Mouse (Mus musculus): ENCODE measurements at regions not wholly inside any gene's neighbourhood (a gene's known extent, or its start where the extent isn't known, plus 50 kb on each side); places are given as distances from the start of the nearest gene placed in this dataset.

DNA sequence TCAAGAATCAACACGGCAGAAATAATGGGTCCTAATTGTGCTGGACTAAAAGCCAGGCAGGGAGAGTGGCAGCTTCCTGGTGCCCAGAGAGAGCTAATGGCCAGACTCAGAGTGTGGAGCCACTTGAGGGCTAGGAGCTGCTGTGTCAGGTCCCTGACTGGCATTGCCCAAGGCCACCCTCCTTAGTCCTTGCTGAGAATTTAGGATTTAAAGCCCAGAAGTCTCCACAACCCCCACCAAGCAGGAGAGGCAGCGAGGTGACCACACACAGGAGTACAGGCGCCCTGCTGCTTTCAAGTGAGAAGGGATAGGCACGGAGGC is 133.7 kb downstream of the Tpra1 start:
- Histone ChIP-seq H3K4me3 (replicated peaks in 1 of 3; ENCODE audit: low read depth in 2 of 3, low read length in 2 of 3, poor library complexity in 1 of 3) (no peak overlapping the region), H3K4me2 (ENCODE audit: insufficient read depth, low read depth, poor library complexity, severe bottlenecking) (no peak overlapping the region), H3K27me3 (replicated peaks) (peaks cover 55% of the 10 kb centered on the region), H3K27ac (ENCODE audit: insufficient read depth, low read depth) (no peak overlapping the region), H3K9ac (ENCODE audit: insufficient read depth, low read depth) (no peak overlapping the region), H3K4me1 (ENCODE audit: control insufficient read depth in 1 of 2, insufficient read depth in 2 of 2) (peaks cover 0 to 14% of the 10 kb centered on the region in 2 experiments; a peak in 2 of 4 replicates), H3K36me3 (replicated peaks in 1 of 2; ENCODE audit: control insufficient read depth in 1 of 2, insufficient read depth in 1 of 2, low read length in 1 of 2) (no peaks in the 10 kb centered on the region), H3K9me3 (replicated peaks; ENCODE audit: low read length) (no peaks in the 10 kb centered on the region), H3K79me2 (replicated peaks; ENCODE audit: control insufficient read depth, extremely low read depth, insufficient read depth, poor library complexity, severe bottlenecking) (no peaks in the 10 kb centered on the region)
- no peak for TF ChIP-seq CHD2 (IDR thresholded peaks at IDR 0.05; ENCODE audit: low read length)
- TF ChIP-seq HCFC1 (IDR thresholded peaks at IDR 0.05; ENCODE audit: low read depth, low read length): no peak
- dilution Hi-C loops (cut with MboI; ENCODE audit: extremely low pct_ligation_motif_present, extremely low pct_unique_long_range_greater_than_20kb, low sequenced_read_pairs) (no loop called here), in situ Hi-C loops (cut with MboI; ENCODE audit: low pct_ligation_motif_present, low pct_unique_long_range_greater_than_20kb, low sequenced_read_pairs) (no loop called here)
- no peak for DNase-seq (ENCODE audit: extremely low read depth)

DNA sequence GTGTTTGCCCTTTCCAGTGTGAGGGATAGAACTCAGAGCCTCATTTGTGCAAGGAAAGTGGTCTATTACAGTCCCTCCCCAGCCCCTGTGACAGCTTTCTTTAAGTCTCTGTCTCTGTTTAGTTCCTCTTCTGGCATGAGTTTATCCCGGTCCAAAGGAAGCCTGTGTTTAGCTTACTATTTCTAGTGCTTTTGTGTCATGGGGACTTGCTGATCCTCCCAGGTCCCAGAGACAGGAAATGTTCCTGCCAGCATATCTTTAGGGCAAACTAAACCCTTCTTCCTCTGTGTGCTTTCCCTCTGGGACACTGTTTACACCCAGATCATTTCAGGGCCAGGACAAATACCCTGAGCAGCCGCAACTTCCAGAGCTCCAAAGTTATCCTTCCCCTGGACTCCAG is 135.3 kb downstream of the Tpra1 start:
- Histone ChIP-seq H3K9ac (ENCODE audit: insufficient read depth, low read depth) (no peak overlapping the region), H3K4me2 (ENCODE audit: insufficient read depth, low read depth, poor library complexity, severe bottlenecking) (no peak overlapping the region), H3K27ac (ENCODE audit: insufficient read depth, low read depth) (no peak overlapping the region), H3K79me2 (replicated peaks; ENCODE audit: control insufficient read depth, extremely low read depth, insufficient read depth, poor library complexity, severe bottlenecking) (no peaks in the 10 kb centered on the region), H3K9me3 (replicated peaks; ENCODE audit: low read length) (no peaks in the 10 kb centered on the region), H3K4me1 (ENCODE audit: control insufficient read depth in 1 of 2, insufficient read depth in 2 of 2) (peaks cover 2 to 18% of the 10 kb centered on the region in 2 experiments), H3K27me3 (replicated peaks) (peaks cover 54% of the 10 kb centered on the region), H3K4me3 (replicated peaks in 1 of 3; ENCODE audit: low read depth in 2 of 3, low read length in 2 of 3, poor library complexity in 1 of 3) (no peak overlapping the region), H3K36me3 (replicated peaks in 1 of 2; ENCODE audit: control insufficient read depth in 1 of 2, insufficient read depth in 1 of 2, low read length in 1 of 2) (no peaks in the 10 kb centered on the region)
- in situ Hi-C loops (cut with MboI; ENCODE audit: low pct_ligation_motif_present, low pct_unique_long_range_greater_than_20kb, low sequenced_read_pairs) (no loop called here), dilution Hi-C loops (cut with MboI; ENCODE audit: extremely low pct_ligation_motif_present, extremely low pct_unique_long_range_greater_than_20kb, low sequenced_read_pairs) (no loop called here)
- no peak for DNase-seq (ENCODE audit: extremely low read depth)
- TF ChIP-seq TBP (conservative IDR thresholded peaks at IDR 0.05; ENCODE audit: low read depth, low read length): no peak
- no peak for TF ChIP-seq JUN (IDR thresholded peaks at IDR 0.05; ENCODE audit: insufficient read depth, low read depth, low read length)
- TF ChIP-seq ELF1 (IDR thresholded peaks at IDR 0.05; ENCODE audit: low read depth, low read length): no peak
- no peak for TF ChIP-seq ZC3H11A (IDR thresholded peaks at IDR 0.05; ENCODE audit: low read depth, low read length)
- no peak for TF ChIP-seq ZNF384 (IDR thresholded peaks at IDR 0.05; ENCODE audit: low read depth, low read length)
- TF ChIP-seq CHD1 (IDR thresholded peaks at IDR 0.05; ENCODE audit: low read depth, low read length): no peak
- no peak for TF ChIP-seq JUND (conservative IDR thresholded peaks at IDR 0.05; ENCODE audit: low read depth, low read length)
- TF ChIP-seq RAD21 (IDR thresholded peaks at IDR 0.05; ENCODE audit: low read depth, low read length): no peak
- TF ChIP-seq HCFC1 (IDR thresholded peaks at IDR 0.05; ENCODE audit: low read depth, low read length): no peak
- no peak for TF ChIP-seq TCF12 (IDR thresholded peaks at IDR 0.05; ENCODE audit: low read depth, low read length)

DNA sequence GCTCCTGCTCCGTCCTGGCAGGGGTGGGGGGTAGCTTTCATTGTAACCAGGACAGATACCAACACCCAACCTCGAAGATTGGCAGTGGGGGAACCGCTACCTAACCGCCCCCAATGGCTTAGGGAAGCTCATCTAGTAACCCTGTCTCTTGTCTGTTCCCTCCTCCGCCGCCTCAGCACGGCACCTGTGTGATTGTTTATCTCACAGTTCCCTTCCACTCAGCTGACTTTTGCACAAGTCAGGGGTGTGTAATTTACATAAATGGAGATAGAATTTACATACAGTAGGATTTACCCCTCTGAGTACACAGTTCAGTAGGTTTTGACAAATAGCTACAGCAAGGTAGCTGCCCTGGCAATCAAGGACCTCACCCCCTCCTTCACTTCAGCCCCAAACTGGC is 135.8 kb downstream of the Tpra1 start:
- no peak for DNase-seq (ENCODE audit: extremely low read depth)
- Histone ChIP-seq H3K4me1 (ENCODE audit: control insufficient read depth in 1 of 2, insufficient read depth in 2 of 2) (peaks cover 7 to 23% of the 10 kb centered on the region in 2 experiments), H3K27ac (ENCODE audit: insufficient read depth, low read depth) (no peak overlapping the region), H3K9ac (ENCODE audit: insufficient read depth, low read depth) (no peak overlapping the region), H3K79me2 (replicated peaks; ENCODE audit: control insufficient read depth, extremely low read depth, insufficient read depth, poor library complexity, severe bottlenecking) (no peaks in the 10 kb centered on the region), H3K4me2 (ENCODE audit: insufficient read depth, low read depth, poor library complexity, severe bottlenecking) (no peak overlapping the region), H3K36me3 (replicated peaks in 1 of 2; ENCODE audit: control insufficient read depth in 1 of 2, insufficient read depth in 1 of 2, low read length in 1 of 2) (no peaks in the 10 kb centered on the region), H3K9me3 (replicated peaks; ENCODE audit: low read length) (no peaks in the 10 kb centered on the region), H3K27me3 (replicated peaks) (peaks cover 52% of the 10 kb centered on the region), H3K4me3 (replicated peaks in 1 of 3; ENCODE audit: low read depth in 2 of 3, low read length in 2 of 3, poor library complexity in 1 of 3) (no peak overlapping the region)
- dilution Hi-C loops (cut with MboI; ENCODE audit: extremely low pct_ligation_motif_present, extremely low pct_unique_long_range_greater_than_20kb, low sequenced_read_pairs): no loop called here
- TF ChIP-seq POLR2A (IDR thresholded peaks at IDR 0.05; ENCODE audit: low read depth, low read length) (no peak), ETS1 (conservative IDR thresholded peaks at IDR 0.05; ENCODE audit: low read depth, low read length) (no peak), USF2 (conservative IDR thresholded peaks at IDR 0.05; ENCODE audit: low read depth, low read length) (no peak)
- in situ Hi-C loops (cut with MboI; ENCODE audit: low pct_ligation_motif_present, low pct_unique_long_range_greater_than_20kb, low sequenced_read_pairs): no loop called here

Data from CH12.LX (cell line).